Mouse (Mus musculus) induced T-regulatory cell, adult 2 months (primary cell): ENCODE results near the gene Mlst8.
A peak's percentile ranks its signal among the peaks of the same experiment; 100 is the strongest.
"Not testable (repeated sequence)": the region's sequence is repeated elsewhere in the genome, so short reads cannot be mapped to it uniquely, and the experiment has no call there.

Source experiments
- DNase-seq: peaks from one replicate; pipeline ENCODE4 v3.0.0-alpha.2; 2012; ENCODE audit warnings: low read depth

Mlst8 gene

DNA sequence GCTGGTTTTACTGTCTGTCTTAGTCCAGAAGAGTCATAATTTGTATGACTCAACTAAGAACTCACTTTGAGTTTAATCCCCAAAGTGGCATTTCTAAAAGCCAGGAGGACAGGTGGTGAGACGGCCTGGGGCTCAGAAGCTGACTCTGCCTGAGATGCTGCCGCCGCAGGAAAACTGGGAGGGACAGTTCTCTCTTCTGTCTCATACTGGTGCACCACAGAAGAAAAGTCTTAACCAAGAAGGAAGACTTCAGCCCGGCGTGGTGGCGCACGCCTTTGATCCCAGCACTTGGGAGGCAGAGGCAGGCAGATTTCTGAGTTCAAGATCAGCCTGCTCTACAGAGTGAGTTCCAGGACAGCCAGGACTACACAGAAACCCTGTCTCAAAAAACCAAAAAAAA lies 53.0 kb downstream of the Mlst8 start:
- DNase-seq: peak; percentile 32

DNA sequence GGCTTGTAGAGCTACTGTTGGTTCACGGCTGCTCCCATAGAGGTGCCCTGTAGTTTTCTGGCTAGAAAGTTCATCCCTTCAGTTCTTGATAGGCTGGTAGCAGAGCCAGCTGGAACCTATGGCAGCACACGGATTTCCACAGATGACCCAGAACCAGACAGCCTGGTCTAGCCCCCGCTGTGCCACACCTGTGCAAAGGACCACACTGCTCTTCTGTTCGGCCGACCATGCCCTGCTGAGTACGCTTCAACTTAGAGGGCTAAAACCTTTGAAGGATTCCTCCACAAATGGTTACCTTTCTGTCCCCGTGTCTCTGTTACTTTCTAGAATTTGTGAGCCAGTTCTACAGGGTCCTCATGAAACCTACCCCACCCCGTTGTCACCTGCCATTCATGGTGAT lies 53.6 kb downstream of the Mlst8 start:
- not testable (repeated sequence) for DNase-seq

GRCm38 (mm10) chr17:24424489-24424888 lies 54.4 kb downstream of the Mlst8 start:
- DNase-seq: no peak
